Mouse (Mus musculus) myocyte (in vitro differentiated cells): ENCODE measurements around the gene Mindy4. TPM values are rescaled to one million over a fixed set of nuclear protein-coding genes. Genes with fewer than 3 reads are reported as not detected.

ENCODE experiments used
- H3K27me3 ChIP-seq: one replicate; pipeline ENCODE4 v1.6.1; 2011; ENCODE audit not compliant: control insufficient read depth, insufficient read depth, insufficient read length
- H3K36me3 ChIP-seq: one replicate; pipeline ENCODE4 v1.6.1; 2011; ENCODE audit not compliant: control insufficient read depth, insufficient read depth
- H3K4me2 ChIP-seq: one replicate; pipeline ENCODE4 v1.6.1; 2011; ENCODE audit warnings: low read depth, control low read depth
- H3K4me3 ChIP-seq: one replicate; pipeline ENCODE4 v1.5.1; 2011; ENCODE audit warnings: mild to moderate bottlenecking, control low read depth, moderate library complexity
- H3K79me2 ChIP-seq: one replicate; pipeline ENCODE4 v1.6.1; 2011; ENCODE audit not compliant: control insufficient read depth, insufficient read depth
- H3ac ChIP-seq: one replicate; pipeline ENCODE4 v1.6.1; 2011; ENCODE audit not compliant: control insufficient read depth, insufficient read length
- CEBPB ChIP-seq: IDR thresholded peaks from 2 replicates; pipeline ENCODE4 v1.6.1; 2011; ENCODE audit warnings: mild to moderate bottlenecking, moderate library complexity; ENCODE audit not compliant: poor library complexity, insufficient read depth, severe bottlenecking
- E2F4 ChIP-seq: IDR thresholded peaks from one replicate; pipeline ENCODE4 v1.6.1; 2011; ENCODE audit warnings: mild to moderate bottlenecking, control low read depth, moderate library complexity; ENCODE audit not compliant: insufficient read depth
- MAX ChIP-seq: IDR thresholded peaks from one replicate; pipeline ENCODE4 v1.6.1; 2011; ENCODE audit warnings: low read depth, mild to moderate bottlenecking, control low read depth
- MYOD1 ChIP-seq, 3 experiments: IDR thresholded peaks; one replicate each; pipeline ENCODE4 v1.6.1; 2011; ENCODE audit warnings: control low read depth in 2 of 3, low read depth in 2 of 3, mild to moderate bottlenecking in 2 of 3, moderate library complexity in 1 of 3; ENCODE audit not compliant: insufficient read length in 2 of 3, control insufficient read depth in 1 of 3
- MYOG ChIP-seq, 3 experiments: IDR thresholded peaks; one replicate each; pipeline ENCODE4 v1.6.1; 2011; ENCODE audit warnings: control low read depth in 2 of 3, low read depth in 2 of 3, mild to moderate bottlenecking in 2 of 3; ENCODE audit not compliant: insufficient read length in 2 of 3, control insufficient read depth in 1 of 3, insufficient read depth in 1 of 3
- POLR2A ChIP-seq: IDR thresholded peaks from one replicate; pipeline ENCODE4 v1.6.1; 2011; ENCODE audit warnings: low read depth, mild to moderate bottlenecking, control low read depth, moderate library complexity; ENCODE audit not compliant: insufficient read length
- POLR2AphosphoS2 ChIP-seq: IDR thresholded peaks from one replicate; pipeline ENCODE4 v1.6.1; 2011; ENCODE audit warnings: low read depth, control low read depth; ENCODE audit not compliant: insufficient read length
- REST ChIP-seq: IDR thresholded peaks from one replicate; pipeline ENCODE4 v1.6.1; 2011; ENCODE audit warnings: mild to moderate bottlenecking, control low read depth, moderate library complexity; ENCODE audit not compliant: insufficient read depth, insufficient read length
- SRF ChIP-seq: IDR thresholded peaks from one replicate; pipeline ENCODE4 v1.6.1; 2011; ENCODE audit warnings: low read depth; ENCODE audit not compliant: control insufficient read depth, insufficient read length
- TCF12 ChIP-seq: IDR thresholded peaks from one replicate; pipeline ENCODE4 v1.6.1; 2011; ENCODE audit warnings: mild to moderate bottlenecking, control low read depth; ENCODE audit not compliant: poor library complexity, insufficient read depth, severe bottlenecking
- TCF3 ChIP-seq: IDR thresholded peaks from one replicate; pipeline ENCODE4 v1.6.1; 2011; ENCODE audit warnings: low read depth, control low read depth; ENCODE audit not compliant: insufficient read length
- USF1 ChIP-seq: IDR thresholded peaks from one replicate; pipeline ENCODE4 v1.6.1; 2011; ENCODE audit warnings: low read depth, mild to moderate bottlenecking, control low read depth, moderate library complexity
- polyA plus RNA-seq: library from polyadenylated mRNA; unstranded; fragments of >200 nt; fragmentation: generic; extraction: Trizol; gene quantifications from one replicate; pipeline ENCODE4 v1.2.1, GENCODE M21; 2012; ENCODE audit warnings: missing spikeins

The Mindy4 gene
- polyA plus RNA-seq, 1 experiment, result 5.0 TPM

DNA sequence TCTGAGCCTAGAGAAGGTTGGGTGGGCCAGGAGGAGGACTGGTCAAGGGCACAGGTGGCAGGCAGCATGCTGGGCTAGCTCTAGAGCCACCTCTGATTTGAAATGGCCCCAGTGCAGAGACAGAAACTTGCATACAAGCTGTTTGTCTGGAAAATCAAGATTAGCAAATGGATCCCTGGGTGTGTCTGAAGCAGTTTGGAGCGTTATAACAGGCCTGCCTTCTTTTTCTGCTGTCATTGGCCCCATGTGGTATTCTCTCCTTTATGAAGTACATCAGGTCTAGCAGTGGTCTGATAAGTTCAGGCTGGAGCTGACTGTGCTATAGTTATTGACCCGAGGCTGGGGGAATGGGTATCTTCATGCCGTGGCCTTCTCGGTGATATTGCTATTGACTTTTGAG lies 110.7 kb downstream of the Mindy4 start:
- Histone ChIP-seq H3K4me3 (no peak overlapping the region), H3K4me2 (no peak overlapping the region), H3K27me3 (no peaks in the 10 kb centered on the region), H3ac (no peak overlapping the region), H3K36me3 (no peaks in the 10 kb centered on the region), H3K79me2 (no peaks in the 10 kb centered on the region)
- TF ChIP-seq MYOD1 (IDR thresholded peaks at IDR 0.05; ENCODE audit: control insufficient read depth in 1 of 3, insufficient read length in 2 of 3, low read depth in 2 of 3), result no peak

DNA sequence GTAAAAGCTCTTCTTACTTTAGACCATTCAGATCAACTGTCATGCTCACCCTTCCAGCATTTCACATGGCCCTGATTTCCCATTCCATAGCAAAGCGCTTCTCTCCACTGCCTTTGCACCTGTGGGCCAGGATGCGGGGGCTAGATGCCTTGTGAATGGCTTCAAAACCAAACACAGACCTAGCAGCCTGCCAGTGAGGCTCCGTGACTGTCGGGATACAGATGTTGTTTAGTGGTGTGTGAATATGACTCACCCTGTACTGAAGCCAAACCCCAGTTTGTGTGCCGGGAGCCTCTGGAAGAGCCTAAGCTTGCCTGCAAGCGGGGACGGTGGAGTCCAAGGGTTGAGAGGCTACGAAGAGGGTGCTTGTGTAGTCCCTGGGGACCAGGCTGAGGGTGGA lies 111.4 kb downstream of the Mindy4 start:
- H3ac ChIP-seq, result no peak overlapping the region
- no peaks in the 10 kb centered on the region for H3K36me3 ChIP-seq

DNA sequence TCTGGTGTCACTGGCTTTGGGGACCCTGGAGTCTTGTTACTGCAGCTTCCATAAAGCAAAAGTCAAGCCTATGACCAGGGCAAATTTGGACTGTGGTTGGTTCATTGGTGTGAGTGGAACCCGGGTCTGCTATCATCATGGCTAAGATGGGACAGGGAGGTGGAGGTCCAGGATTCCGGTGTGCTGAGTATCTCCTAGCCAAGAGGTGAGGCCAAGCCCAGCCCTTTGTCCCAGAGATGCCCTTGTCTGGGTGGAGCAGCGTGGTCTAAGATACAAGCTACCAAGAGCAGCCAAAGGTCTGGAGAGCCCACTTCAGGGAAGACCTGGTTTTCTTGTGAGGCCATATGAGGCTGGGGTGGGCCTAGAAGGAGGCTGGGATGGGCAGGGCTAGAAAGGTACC lies 115.4 kb downstream of the Mindy4 start:
- H3K4me2 ChIP-seq, result no peak overlapping the region
- H3K4me3 ChIP-seq, result no peak overlapping the region
- no peak overlapping the region for H3ac ChIP-seq
- H3K79me2 ChIP-seq, result no peaks in the 10 kb centered on the region
- TF ChIP-seq REST (no peak), TCF12 (no peak), SRF (no peak), TCF3 (no peak), CEBPB (no peak)
- no peaks in the 10 kb centered on the region for H3K27me3 ChIP-seq
- H3K36me3 ChIP-seq, result no peaks in the 10 kb centered on the region

More for the DNA sequence above, 111.4 kb downstream of the Mindy4 start:
- no peaks in the 10 kb centered on the region for H3K27me3 ChIP-seq
- H3K79me2 ChIP-seq, result no peaks in the 10 kb centered on the region
- TF ChIP-seq MYOD1 (IDR thresholded peaks at IDR 0.05; ENCODE audit: control insufficient read depth in 1 of 3, insufficient read length in 2 of 3, low read depth in 2 of 3) (peak in 1 of 3 experiments; percentile 22), POLR2A (no peak), SRF (no peak)
- no peak overlapping the region for H3K4me2 ChIP-seq
- H3K4me3 ChIP-seq, result no peak overlapping the region

DNA sequence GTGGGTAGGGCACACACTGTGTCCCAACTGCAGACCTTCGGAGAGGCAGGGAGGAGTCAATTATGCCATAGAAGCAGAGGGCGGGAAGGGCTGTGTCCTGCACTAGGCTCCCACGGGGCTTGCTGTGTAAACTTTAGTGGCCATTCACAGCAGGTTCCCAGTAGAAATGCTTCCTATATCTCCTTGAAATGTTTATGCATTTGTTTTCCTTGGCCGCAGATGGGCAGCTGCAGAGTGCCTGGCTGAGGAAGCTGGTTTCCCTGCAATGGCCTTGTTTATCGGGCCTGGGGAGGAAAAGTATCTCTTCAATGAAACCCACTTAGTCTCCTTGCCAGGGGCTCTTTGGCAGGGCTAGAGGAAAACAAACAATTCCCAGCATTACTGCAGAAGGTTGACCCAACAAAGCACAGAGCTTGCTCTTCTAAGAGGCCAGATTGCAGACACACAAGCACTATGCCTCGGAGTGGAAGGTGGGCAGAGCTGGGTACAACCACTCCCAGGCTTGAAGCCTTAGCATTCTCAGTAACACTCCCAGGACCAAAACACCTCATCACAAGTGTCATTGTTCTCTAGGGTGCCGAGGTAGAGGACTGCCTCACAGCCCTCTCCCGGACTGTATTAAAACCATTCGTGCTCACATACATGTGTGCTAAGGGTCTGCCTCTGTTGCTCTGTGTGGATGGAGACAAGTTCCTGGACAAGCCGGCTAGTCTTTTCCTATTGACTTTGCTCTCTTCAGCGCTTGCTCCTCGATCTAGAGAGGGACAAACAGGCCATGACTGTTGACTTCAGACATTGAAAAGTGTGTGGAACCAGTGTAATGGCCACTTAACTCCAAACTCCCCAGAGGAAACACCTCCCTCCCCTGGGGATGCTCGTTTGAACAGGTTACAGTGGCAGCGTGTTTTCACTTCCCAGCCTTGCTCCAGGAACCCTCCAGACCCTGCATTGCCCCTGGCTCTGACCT lies 116.7 kb downstream of the Mindy4 start:
- TF ChIP-seq MYOG (IDR thresholded peaks at IDR 0.05; ENCODE audit: control insufficient read depth in 1 of 3, insufficient read depth in 1 of 3, insufficient read length in 2 of 3, low read depth in 2 of 3), result no peak
- TF ChIP-seq CEBPB, result no peak
- TF ChIP-seq TCF12, result no peak
- TF ChIP-seq E2F4, result no peak
- no peak for TF ChIP-seq SRF
- TF ChIP-seq USF1, result no peak
- TF ChIP-seq POLR2AphosphoS2, result no peak
- no peak for TF ChIP-seq POLR2A
- no peak for TF ChIP-seq TCF3
- no peak for TF ChIP-seq MYOD1 (IDR thresholded peaks at IDR 0.05; ENCODE audit: control insufficient read depth in 1 of 3, insufficient read length in 2 of 3, low read depth in 2 of 3)
- no peak for TF ChIP-seq REST
- no peak for TF ChIP-seq MAX
- Histone ChIP-seq H3K79me2 (no peaks in the 10 kb centered on the region), H3K4me3 (no peak overlapping the region), H3K4me2 (no peak overlapping the region), H3K27me3 (no peaks in the 10 kb centered on the region), H3K36me3 (no peaks in the 10 kb centered on the region), H3ac (no peak overlapping the region)

DNA sequence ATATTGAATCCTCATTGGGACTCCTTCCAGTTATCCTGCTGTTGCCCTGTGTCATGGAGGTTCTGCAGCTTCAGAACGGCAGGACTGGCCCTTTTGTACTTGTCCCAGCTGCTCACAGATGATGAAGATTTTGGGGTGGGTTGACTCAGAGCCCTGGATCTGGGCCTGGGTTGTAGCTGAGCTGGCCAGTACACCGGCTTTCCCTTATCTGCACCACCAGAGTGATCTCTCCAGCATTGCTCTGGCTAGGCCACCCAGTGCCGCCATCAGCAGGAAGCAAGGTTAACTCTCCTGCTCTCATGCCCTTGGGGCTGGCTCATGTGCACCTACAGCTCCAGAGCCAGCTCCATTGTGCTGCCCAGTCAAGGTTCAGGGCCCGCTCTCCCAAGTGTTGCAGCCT lies 117.7 kb downstream of the Mindy4 start:
- H3K27me3 ChIP-seq, result no peaks in the 10 kb centered on the region
- H3K36me3 ChIP-seq, result no peaks in the 10 kb centered on the region
- no peak overlapping the region for H3K4me3 ChIP-seq
- H3K4me2 ChIP-seq, result no peak overlapping the region
- no peaks in the 10 kb centered on the region for H3K79me2 ChIP-seq
- no peak overlapping the region for H3ac ChIP-seq
- no peak for TF ChIP-seq MYOD1 (IDR thresholded peaks at IDR 0.05; ENCODE audit: control insufficient read depth in 1 of 3, insufficient read length in 2 of 3, low read depth in 2 of 3)
- TF ChIP-seq POLR2AphosphoS2, result no peak
- no peak for TF ChIP-seq REST
- no peak for TF ChIP-seq TCF12
- no peak for TF ChIP-seq SRF
- no peak for TF ChIP-seq USF1
- TF ChIP-seq E2F4, result no peak
- TF ChIP-seq MYOG (IDR thresholded peaks at IDR 0.05; ENCODE audit: control insufficient read depth in 1 of 3, insufficient read depth in 1 of 3, insufficient read length in 2 of 3, low read depth in 2 of 3), result no peak
- no peak for TF ChIP-seq CEBPB
- no peak for TF ChIP-seq POLR2A
- TF ChIP-seq TCF3, result no peak
- no peak for TF ChIP-seq MAX
